In genomic region chr9:70733208-70733607, GRCm38 (mm10) we compare ENCODE assay signal across 16 mouse cellular contexts. TPM values are rescaled to one million over a fixed set of nuclear protein-coding genes. Genes with fewer than 3 reads are reported as not detected.
DNase-seq lines count a peak whose midpoint lies in the region; ATAC-seq lines count a peak whose summit lies in the region.
"Had no signal": no experiment of that assay in that cellular context is flagged by ENCODE, and none has a peak within 500 bp of the region (broad histone marks: within the 10 kb centered on the region; RNA-seq: fewer than 3 reads in every experiment).

No protein-coding gene starts in this region.

- 32% methylated on average over 2 of the region's 2 CpGs for WGBS in liver, embryonic 13.5 days (ENCODE audit: insufficient replicate concordance)

- peak overlapping the region; percentile 90 for H3K27ac ChIP-seq in liver, embryonic 13.5 days
- H3K27ac ChIP-seq: embryonic facial prominence, embryonic 15.5 days; macrophage; neural tube, embryonic 13.5 days had no signal

- H3K4me1 ChIP-seq in liver, embryonic 13.5 days (replicated peaks): peaks cover 38% of the 10 kb centered on the region
- H3K4me1 ChIP-seq: embryonic facial prominence, embryonic 15.5 days had no signal

- peak; percentile 18 for DNase-seq in urinary bladder, postnatal 14 days (ENCODE audit: low spot score)
- DNase-seq in urinary bladder, postnatal 25 days (ENCODE audit: low spot score): no peak
- DNase-seq in c-Kit-negative CD71-positive TER-119-positive erythroid progenitor cells, embryonic 14.5 days (ENCODE audit: low read depth, low spot score): peak; percentile 71
- peak; percentile 80 for DNase-seq in liver, embryonic 13.5 days
- DNase-seq in spleen, postnatal 4 days (ENCODE audit: low spot score in 2 of 2): peak; percentile 63 to 76
- DNase-seq in thymus, postnatal 36 days: no peak
- DNase-seq in neural tube, embryonic 10.5 days (ENCODE audit: extremely low spot score, low spot score): no peak
- DNase-seq: heart, adult 11 months; heart, postnatal 36 days; lung, adult 18-20 months; retina, postnatal 1 day had no signal

- H3K9ac ChIP-seq in liver, embryonic 13.5 days: peak overlapping the region; percentile 69
- H3K9ac ChIP-seq: embryonic facial prominence, embryonic 15.5 days; neural tube, embryonic 13.5 days had no signal

- peak overlapping the region; percentile 58 for H3K4me2 ChIP-seq in liver, embryonic 13.5 days
- H3K4me2 ChIP-seq: embryonic facial prominence, embryonic 15.5 days; neural tube, embryonic 13.5 days had no signal

- H3K4me3 ChIP-seq in liver, embryonic 13.5 days (replicated peaks): peak overlapping the region; percentile 29; the same call in 1 of the 2 replicates
- H3K4me3 ChIP-seq: embryonic facial prominence, embryonic 15.5 days; neural tube, embryonic 13.5 days had no signal

- peaks cover 25% of the 10 kb centered on the region for H3K36me3 ChIP-seq in liver, embryonic 13.5 days
- H3K36me3 ChIP-seq: embryonic facial prominence, embryonic 15.5 days had no signal

- no peaks in the 10 kb centered on the region for H3K9me3 ChIP-seq in liver, embryonic 13.5 days (replicated peaks)
- H3K9me3 ChIP-seq: embryonic facial prominence, embryonic 15.5 days; neural tube, embryonic 13.5 days had no signal

- no peaks in the 10 kb centered on the region for H3K27me3 ChIP-seq in liver, embryonic 13.5 days
- H3K27me3 ChIP-seq: embryonic facial prominence, embryonic 15.5 days; neural tube, embryonic 13.5 days had no signal

- peak; percentile 99 for ATAC-seq in liver, embryonic 13.5 days (ENCODE audit: low read depth)
- ATAC-seq: activated CD4-positive, CD25-positive, alpha-beta regulatory T cell, adult 4 months; midbrain, embryonic 16.5 days had no signal

RNA-seq across cellular contexts. Expression of gene Adam10, which starts 54.4 kb away (rescaled TPM):
- 73.6 and 91.4 TPM in 2 replicates for polyA plus RNA-seq in liver, embryonic 13.5 days (2015; fragmentation: Nextera tagmentation; extraction: Ambion mirVana)

Comparison
In these comparisons a context has a peak if more than half of its experiments do, and no peak if none do; other contexts are left out.
1. DNase-seq: peak in urinary bladder, postnatal 14 days (single experiment), c-Kit-negative CD71-positive TER-119-positive erythroid progenitor cells, embryonic 14.5 days (single experiment), liver, embryonic 13.5 days (single experiment) and spleen, postnatal 4 days (2 of 2); none in urinary bladder, postnatal 25 days (single experiment), thymus, postnatal 36 days (0 of 2) and neural tube, embryonic 10.5 days (single experiment).